Mouse (Mus musculus): ENCODE results near the gene Hook1. TPM values are rescaled to one million over a fixed set of nuclear protein-coding genes. Genes with fewer than 3 reads are reported as not detected.

Gene Hook1
- total RNA-seq, 2 experiments from 2014 or later, result 8.8 to 9.1 TPM

Other genes with a start within 250 kb of the Hook1 start
- gene Cyp2j13, start 110.3 kb downstream of the Hook1 start, total RNA-seq (2021), result not detected
- not detected for gene Cyp2j12, start 173.9 kb downstream of the Hook1 start, total RNA-seq (2021)